ENCODE assay signal across 18 mouse cellular contexts in the genomic region with DNA sequence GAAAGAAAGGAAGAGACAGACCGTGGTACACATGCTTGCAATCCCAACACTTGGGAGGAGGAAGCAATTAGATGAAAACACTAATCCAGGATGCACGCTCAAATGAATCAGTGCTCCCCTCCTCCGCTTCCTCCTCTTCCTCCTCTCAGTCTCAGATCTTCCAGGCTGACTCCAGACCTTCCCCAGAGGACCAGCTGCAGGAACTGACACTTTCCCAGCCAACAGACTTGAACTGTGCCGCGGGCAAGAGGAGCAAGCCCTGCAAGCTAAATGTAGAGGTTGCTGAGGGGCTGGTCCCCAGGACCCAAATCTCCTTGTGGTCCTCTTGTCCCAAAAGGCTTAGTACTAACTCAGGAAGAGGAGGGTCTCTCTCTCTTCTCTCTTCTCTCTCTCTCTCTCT.
"Had no signal": no experiment of that assay in that cellular context is flagged by ENCODE, and none has a peak within 500 bp of the region (broad histone marks: within the 10 kb centered on the region; RNA-seq: fewer than 3 reads in every experiment).

No protein-coding gene starts in this region.

- H3K27ac ChIP-seq: midbrain, embryonic 13.5 days; midbrain, embryonic 15.5 days; neural tube, embryonic 13.5 days; neural tube, embryonic 15.5 days had no signal

- H3K9ac ChIP-seq: lung, embryonic 14.5 days; midbrain, embryonic 13.5 days; midbrain, embryonic 15.5 days; neural tube, embryonic 13.5 days; neural tube, embryonic 15.5 days had no signal

- H3K4me2 ChIP-seq: lung, embryonic 14.5 days; midbrain, embryonic 11.5 days; midbrain, embryonic 13.5 days; midbrain, embryonic 15.5 days; neural tube, embryonic 13.5 days; neural tube, embryonic 15.5 days had no signal

- H3K9me3 ChIP-seq: midbrain, embryonic 13.5 days; midbrain, embryonic 15.5 days; neural tube, embryonic 13.5 days; neural tube, embryonic 15.5 days had no signal

- DNase-seq: lung, adult 18-20 months; lung, embryonic 14.5 days; lung, postnatal 10 days; lung, postnatal 4 days; retina, postnatal 1 day; right cerebral cortex, adult 18-20 months; right cerebral cortex, postnatal 25 days; right cerebral cortex, postnatal 4 days; spleen, adult 18-20 months; thymus, adult 18-20 months; thymus, postnatal 14 days; thymus, postnatal 36 days had no signal

- H3K4me3 ChIP-seq: midbrain, embryonic 13.5 days; midbrain, embryonic 15.5 days; myocyte; neural tube, embryonic 13.5 days; neural tube, embryonic 15.5 days had no signal

- ATAC-seq: midbrain, embryonic 13.5 days; midbrain, embryonic 15.5 days had no signal

- H3K27me3 ChIP-seq: midbrain, embryonic 13.5 days; midbrain, embryonic 15.5 days; neural tube, embryonic 13.5 days; neural tube, embryonic 15.5 days had no signal
